Mouse (Mus musculus): ENCODE results near the gene Rabl2.

DNA sequence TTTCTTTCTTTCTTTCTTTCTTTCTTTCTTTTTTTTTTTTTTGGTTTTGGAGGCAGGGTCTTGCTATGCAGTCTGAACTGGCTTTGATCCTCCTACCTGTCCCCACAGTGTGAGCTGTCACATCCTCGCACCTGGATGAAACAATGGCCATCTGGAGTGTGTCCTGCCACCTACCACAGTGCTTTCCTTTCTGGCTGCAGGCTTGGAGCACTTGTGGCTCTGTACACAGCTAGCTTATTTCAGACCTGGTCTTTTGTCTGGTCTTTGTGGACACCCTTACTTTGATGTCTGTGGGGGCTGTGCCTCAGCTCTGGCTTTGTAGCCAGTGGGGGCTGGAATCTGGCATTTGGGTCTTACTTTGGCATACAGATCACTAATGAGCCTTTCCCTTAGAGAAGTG is 40.0 kb downstream of the Rabl2 start:
- no peak for TF ChIP-seq GATA1 (IDR thresholded peaks at IDR 0.05; ENCODE audit: borderline replicate concordance, low read length)
- no peak for TF ChIP-seq FLI1 (IDR thresholded peaks at IDR 0.05; ENCODE audit: low read length)

Measured in megakaryocyte, embryonic 14.5 days (primary cell).